Mouse (Mus musculus): ENCODE results near the gene Cd101. TPM values are rescaled to one million over a fixed set of nuclear protein-coding genes. Genes with fewer than 3 reads are reported as not detected.

The Cd101 gene
- polyA plus RNA-seq, 1 experiment from 2014 or later = not detected

DNA sequence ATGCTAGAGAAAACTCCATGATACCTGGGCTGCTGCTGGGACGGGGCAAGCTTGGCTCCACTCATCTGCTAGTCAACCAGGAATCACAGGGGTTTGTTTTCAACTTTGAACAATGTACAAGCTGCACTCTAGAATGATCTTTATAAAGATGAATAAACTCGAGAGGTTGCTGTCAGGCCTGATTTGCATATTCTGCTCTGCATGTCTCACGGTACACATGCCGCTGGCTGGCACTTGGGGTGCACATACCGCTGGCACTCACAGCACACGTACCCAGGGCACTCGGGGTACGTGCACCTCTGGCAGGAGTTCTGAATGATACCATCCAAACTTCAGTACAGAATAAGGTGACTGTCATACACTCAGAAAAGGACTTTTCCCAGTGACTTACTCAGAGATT is 16.8 kb downstream of the Cd101 start:
- Histone ChIP-seq H3K27ac (0 out of 2 replicates have a peak overlapping the region, but pooled peaks have one; percentile 53), H3K27me3 (ENCODE audit: insufficient read depth, poor library complexity, severe bottlenecking) (no peaks in the 10 kb centered on the region), H3K4me3 (no peak overlapping the region), H3K4me1 (replicated peaks) (peaks cover 11% of the 10 kb centered on the region), H3K36me3 (no peaks in the 10 kb centered on the region), H3K9me3 (no peaks in the 10 kb centered on the region)
- 88% methylated on average over 8 of the region's 8 CpGs for WGBS
- no peak for DNase-seq (ENCODE audit: low spot score)

DNA sequence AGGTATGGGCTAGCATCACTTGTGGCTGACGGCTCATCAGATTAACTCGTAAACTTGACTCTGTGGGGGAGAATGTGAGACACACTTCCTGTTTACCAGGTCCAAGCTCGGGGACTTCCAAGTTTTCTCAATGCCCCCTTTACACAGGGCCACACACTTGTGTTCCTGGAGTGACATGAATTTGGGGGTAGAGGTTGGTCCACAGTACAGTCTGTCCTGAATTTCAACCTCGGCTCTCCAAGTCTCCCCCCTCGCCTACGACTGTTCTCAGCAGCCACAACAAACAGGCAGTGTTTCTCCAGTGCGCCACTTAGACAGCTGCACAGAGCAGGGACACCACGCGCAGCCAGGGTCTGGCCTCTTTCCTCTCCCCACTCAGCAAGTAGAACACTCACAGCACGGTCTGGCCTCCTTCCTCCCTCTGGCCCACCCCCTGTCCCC is 17.2 kb downstream of the Cd101 start:
- Histone ChIP-seq H3K4me3 (no peak overlapping the region), H3K27me3 (ENCODE audit: insufficient read depth, poor library complexity, severe bottlenecking) (no peaks in the 10 kb centered on the region), H3K4me1 (replicated peaks) (peaks cover 11% of the 10 kb centered on the region), H3K27ac (0 out of 2 replicates have a peak overlapping the region, but pooled peaks have one; percentile 53), H3K9me3 (no peaks in the 10 kb centered on the region), H3K36me3 (no peaks in the 10 kb centered on the region)
- WGBS = 67% methylated on average over 10 of the region's 10 CpGs
- DNase-seq (ENCODE audit: low spot score) = no peak

GRCm38 (mm10) chr3:101011203-101011600 is 18.2 kb downstream of the Cd101 start:
- no peaks in the 10 kb centered on the region for H3K36me3 ChIP-seq
- H3K4me1 ChIP-seq (replicated peaks) = peaks cover 11% of the 10 kb centered on the region
- no peak overlapping the region for H3K4me3 ChIP-seq
- H3K27ac ChIP-seq = no peak overlapping the region
- H3K9me3 ChIP-seq = no peaks in the 10 kb centered on the region
- WGBS = 74% methylated on average over 5 of the region's 5 CpGs
- no peaks in the 10 kb centered on the region for H3K27me3 ChIP-seq (ENCODE audit: insufficient read depth, poor library complexity, severe bottlenecking)
- DNase-seq (ENCODE audit: low spot score) = no peak

GRCm38 (mm10) chr3:101010589-101011202 is 18.7 kb downstream of the Cd101 start:
- no peak for DNase-seq (ENCODE audit: low spot score)
- WGBS = 94% methylated on average over 4 of the region's 4 CpGs
- no peak overlapping the region for H3K4me3 ChIP-seq
- no peaks in the 10 kb centered on the region for H3K36me3 ChIP-seq
- H3K9me3 ChIP-seq = no peaks in the 10 kb centered on the region
- H3K27ac ChIP-seq = no peak overlapping the region
- no peaks in the 10 kb centered on the region for H3K27me3 ChIP-seq (ENCODE audit: insufficient read depth, poor library complexity, severe bottlenecking)
- H3K4me1 ChIP-seq (replicated peaks) = peaks cover 11% of the 10 kb centered on the region

DNA sequence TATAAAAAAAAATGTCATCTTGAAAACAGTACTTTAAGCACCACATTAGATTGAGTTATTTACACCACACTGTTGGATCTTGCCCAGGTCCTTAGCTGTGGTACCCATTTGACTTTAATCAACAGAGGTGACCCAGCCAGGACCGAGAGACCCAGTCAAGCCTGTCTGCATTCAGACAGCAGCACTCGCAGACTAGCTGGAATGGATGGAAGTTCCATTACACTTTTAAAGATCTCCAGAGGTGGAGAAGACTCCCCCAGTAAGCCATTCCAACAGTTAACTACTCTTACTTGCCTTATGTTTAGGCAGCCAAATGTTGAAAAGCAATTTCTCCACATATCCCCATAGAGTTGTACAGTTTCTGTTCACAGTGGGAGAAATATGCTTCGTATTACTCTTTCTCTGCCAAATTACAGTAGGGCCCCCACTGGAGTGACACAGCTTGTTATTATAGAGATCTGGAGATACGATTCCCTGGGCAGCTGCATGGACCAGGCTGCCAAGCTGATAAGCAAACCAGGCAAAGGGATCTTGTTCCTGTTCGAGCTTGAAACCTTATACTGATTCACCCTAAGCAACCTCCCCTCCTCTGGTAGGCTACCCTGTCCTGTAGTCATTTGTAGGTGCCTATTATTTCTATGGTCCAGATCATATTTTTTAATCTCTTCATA is 22.1 kb downstream of the Cd101 start:
- Histone ChIP-seq H3K27me3 (ENCODE audit: insufficient read depth, poor library complexity, severe bottlenecking) (no peaks in the 10 kb centered on the region), H3K36me3 (no peaks in the 10 kb centered on the region), H3K27ac (no peak overlapping the region), H3K4me3 (no peak overlapping the region), H3K4me1 (replicated peaks) (peaks cover 5% of the 10 kb centered on the region), H3K9me3 (no peaks in the 10 kb centered on the region)
- 84% methylated on average over 5 of the region's 5 CpGs for WGBS
- DNase-seq (ENCODE audit: low spot score) = no peak

DNA sequence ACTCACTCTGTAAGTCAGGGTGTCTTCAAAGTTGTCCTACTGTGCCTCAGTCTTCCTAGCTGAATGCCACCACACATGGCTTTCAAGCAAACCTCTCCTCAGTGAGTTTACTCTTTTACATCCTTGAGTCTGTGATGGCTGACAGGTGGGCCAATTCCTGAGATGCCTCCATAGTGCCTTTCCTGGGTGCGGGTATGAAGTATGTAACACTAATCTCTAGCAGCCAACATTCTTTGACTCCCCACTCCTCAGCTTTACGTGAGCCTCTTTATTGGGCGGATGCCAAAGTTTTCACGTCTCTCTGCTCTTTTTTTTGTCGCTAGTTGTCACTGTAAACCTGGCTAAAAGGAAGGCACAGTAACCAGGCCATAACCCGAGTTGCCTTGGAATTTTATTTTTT is 24.0 kb downstream of the Cd101 start:
- no peak overlapping the region for H3K4me3 ChIP-seq
- 83% methylated on average over 6 of the region's 6 CpGs for WGBS
- no peak for DNase-seq (ENCODE audit: low spot score)
- no peaks in the 10 kb centered on the region for H3K27me3 ChIP-seq (ENCODE audit: insufficient read depth, poor library complexity, severe bottlenecking)
- H3K9me3 ChIP-seq = no peaks in the 10 kb centered on the region
- H3K36me3 ChIP-seq = no peaks in the 10 kb centered on the region
- no peaks in the 10 kb centered on the region for H3K4me1 ChIP-seq (replicated peaks)
- no peak overlapping the region for H3K27ac ChIP-seq

DNA sequence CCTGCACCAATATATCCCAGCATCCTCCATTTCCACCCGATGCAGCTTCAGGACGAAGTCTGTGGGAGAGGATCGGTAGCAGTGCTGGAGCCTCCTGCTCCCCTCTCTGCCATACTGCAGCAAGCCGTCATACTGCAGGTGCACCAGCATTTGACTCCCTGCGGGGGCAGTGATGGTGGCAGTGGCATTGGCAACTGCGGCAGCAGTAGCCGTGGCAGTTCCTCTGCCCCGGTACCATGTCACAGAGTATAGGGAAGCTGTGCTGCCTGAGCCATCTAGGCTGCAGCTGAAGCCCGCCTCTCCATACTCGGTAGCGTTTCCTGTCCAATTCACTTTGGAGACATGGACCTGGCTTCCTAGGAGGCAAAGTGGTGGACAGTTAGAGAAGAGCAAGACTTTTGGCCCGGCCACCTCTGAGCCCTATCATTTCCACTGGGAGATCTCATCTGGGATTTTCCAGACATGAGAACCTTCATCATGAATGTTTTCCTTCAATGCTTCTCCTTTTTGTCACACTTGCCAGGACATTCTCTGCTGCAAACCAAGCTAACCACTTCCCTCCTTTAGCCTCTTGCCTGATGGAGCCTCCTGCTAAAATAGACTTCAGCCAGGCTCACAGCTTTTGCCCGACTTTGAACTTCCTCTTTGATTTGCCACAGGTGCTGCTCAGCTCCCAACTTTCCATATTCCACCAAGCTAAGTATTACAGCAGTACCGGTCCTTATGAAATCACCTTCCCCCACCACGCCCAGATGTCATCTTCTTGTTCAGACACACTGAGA is 25.6 kb downstream of the Cd101 start:
- Histone ChIP-seq H3K4me1 (replicated peaks) (0 out of 2 replicates have a peak, but pooled peaks cover 3% of the 10 kb centered on the region), H3K27me3 (ENCODE audit: insufficient read depth, poor library complexity, severe bottlenecking) (no peaks in the 10 kb centered on the region), H3K27ac (no peak overlapping the region), H3K9me3 (no peaks in the 10 kb centered on the region), H3K36me3 (no peaks in the 10 kb centered on the region), H3K4me3 (no peak overlapping the region)
- DNase-seq (ENCODE audit: low spot score) = no peak
- WGBS = 88% methylated on average over 15 of the region's 15 CpGs

- no peak for DNase-seq (ENCODE audit: low spot score)
- no peak overlapping the region for H3K27ac ChIP-seq
- WGBS = 39% methylated on average over 2 of the region's 2 CpGs
- H3K4me1 ChIP-seq (replicated peaks) = peaks cover 5% of the 10 kb centered on the region; the same call in 1 of the 2 replicates
- H3K36me3 ChIP-seq = no peaks in the 10 kb centered on the region
- H3K27me3 ChIP-seq (ENCODE audit: insufficient read depth, poor library complexity, severe bottlenecking) = no peaks in the 10 kb centered on the region
- H3K9me3 ChIP-seq = no peaks in the 10 kb centered on the region
- no peak overlapping the region for H3K4me3 ChIP-seq
These were observed 29.6 kb downstream of the Cd101 start for GRCm38 (mm10) chr3:100999732-101000131.

DNA sequence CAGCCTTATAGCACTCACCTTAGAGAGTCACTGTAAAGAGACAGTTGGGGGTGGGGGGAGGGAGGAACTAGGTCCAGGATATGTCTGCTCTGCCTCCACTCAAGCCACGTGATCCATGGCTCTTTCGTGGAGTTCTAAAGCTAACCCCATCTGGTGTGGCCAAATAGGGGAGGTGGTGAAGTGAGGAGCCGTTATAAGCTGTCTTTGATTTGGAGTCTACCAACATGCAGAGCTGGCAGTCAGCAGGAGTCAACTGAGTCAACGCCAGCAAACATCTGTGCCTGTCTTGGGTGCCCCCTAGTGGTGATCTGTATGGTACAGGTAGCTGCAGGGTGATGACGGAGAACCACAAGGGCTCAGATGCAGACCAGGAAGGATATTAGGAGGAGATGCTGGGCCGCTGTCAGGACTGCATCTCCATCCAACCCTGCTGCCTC is 30.4 kb downstream of the Cd101 start:
- WGBS = 15% methylated on average over 6 of the region's 6 CpGs
- no peaks in the 10 kb centered on the region for H3K36me3 ChIP-seq
- DNase-seq (ENCODE audit: low spot score) = peak; percentile 74
- no peak overlapping the region for H3K4me3 ChIP-seq
- H3K27ac ChIP-seq = no peak overlapping the region
- no peaks in the 10 kb centered on the region for H3K9me3 ChIP-seq
- no peaks in the 10 kb centered on the region for H3K27me3 ChIP-seq (ENCODE audit: insufficient read depth, poor library complexity, severe bottlenecking)
- H3K4me1 ChIP-seq (replicated peaks) = peaks cover 13% of the 10 kb centered on the region; the same call in 1 of the 2 replicates

GRCm38 (mm10) chr3:100997785-100998570 is 31.4 kb downstream of the Cd101 start:
- Histone ChIP-seq H3K27me3 (ENCODE audit: insufficient read depth, poor library complexity, severe bottlenecking) (no peaks in the 10 kb centered on the region), H3K4me1 (replicated peaks) (peaks cover 18% of the 10 kb centered on the region; the same call in 1 of the 2 replicates), H3K27ac (0 out of 2 replicates have a peak overlapping the region, but pooled peaks have one; percentile 8), H3K4me3 (no peak overlapping the region), H3K9me3 (no peaks in the 10 kb centered on the region), H3K36me3 (no peaks in the 10 kb centered on the region)
- no peak for DNase-seq (ENCODE audit: low spot score)
- 82% methylated on average over 10 of the region's 10 CpGs for WGBS

DNA sequence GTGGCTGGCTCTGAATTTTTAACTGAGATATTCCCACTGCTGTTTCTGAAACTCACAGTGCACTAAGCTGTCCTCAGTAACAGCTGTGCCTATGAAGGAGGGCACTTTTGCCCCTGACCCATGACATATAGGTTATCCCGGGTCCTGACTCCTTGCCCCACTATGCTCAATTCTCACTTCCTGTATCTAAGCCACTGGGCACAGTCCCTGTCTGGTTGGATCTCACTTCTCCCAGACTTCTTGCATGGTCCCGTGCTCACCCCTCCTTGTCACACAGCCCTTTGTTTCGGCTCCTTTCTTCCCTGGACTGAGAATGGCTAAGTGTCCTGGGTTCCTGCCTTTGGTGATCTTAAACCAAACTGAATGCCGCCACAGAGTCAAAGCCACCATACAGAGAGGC is 35.1 kb downstream of the Cd101 start:
- WGBS = 62% methylated on average over 4 of the region's 4 CpGs
- Histone ChIP-seq H3K36me3 (no peaks in the 10 kb centered on the region), H3K4me1 (replicated peaks) (peaks cover 19% of the 10 kb centered on the region; the same call in 1 of the 2 replicates), H3K27me3 (ENCODE audit: insufficient read depth, poor library complexity, severe bottlenecking) (no peaks in the 10 kb centered on the region), H3K4me3 (no peak overlapping the region), H3K27ac (0 out of 2 replicates have a peak overlapping the region, but pooled peaks have one; percentile 35), H3K9me3 (no peaks in the 10 kb centered on the region)
- DNase-seq (ENCODE audit: low spot score) = no peak

DNA sequence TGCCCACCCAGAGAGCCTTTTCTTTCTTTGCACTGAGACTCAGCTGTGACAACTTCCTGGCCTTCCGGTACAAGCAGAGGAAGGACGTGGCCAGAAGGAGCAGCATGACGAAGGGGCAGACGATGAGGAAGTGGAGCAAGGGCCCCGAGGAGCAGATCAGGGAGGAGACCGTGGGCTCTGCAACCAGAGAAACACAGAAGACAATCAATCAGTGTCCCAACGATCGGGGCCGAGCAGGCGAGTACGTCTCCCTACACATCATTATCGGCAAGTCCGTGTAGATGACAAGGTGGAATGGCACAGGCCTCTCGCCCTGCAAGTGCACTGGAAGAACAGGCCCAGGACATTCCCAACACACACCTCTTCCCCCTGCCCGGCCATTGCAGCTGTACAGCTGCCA is 35.6 kb downstream of the Cd101 start:
- no peaks in the 10 kb centered on the region for H3K36me3 ChIP-seq
- 75% methylated on average over 15 of the region's 15 CpGs for WGBS
- peak overlapping the region; percentile 23; the same call in 1 of the 2 replicates for H3K27ac ChIP-seq
- H3K9me3 ChIP-seq = no peaks in the 10 kb centered on the region
- DNase-seq (ENCODE audit: low spot score) = no peak
- H3K27me3 ChIP-seq (ENCODE audit: insufficient read depth, poor library complexity, severe bottlenecking) = no peaks in the 10 kb centered on the region
- H3K4me1 ChIP-seq (replicated peaks) = peaks cover 24% of the 10 kb centered on the region; the same call in 1 of the 2 replicates
- H3K4me3 ChIP-seq = no peak overlapping the region

Data from hindbrain, embryonic 10.5 days (tissue).